Mouse (Mus musculus) midbrain, embryonic 16.5 days (tissue): ENCODE data around the gene Akr1b7. TPM values are rescaled to one million over a fixed set of nuclear protein-coding genes. Genes with fewer than 3 reads are reported as not detected.
A peak's percentile ranks its signal among the peaks of the same experiment; 100 is the strongest.

Experiments used
- ATAC-seq: fragments of 200-750 bp; cut with Nextera tagmentation; 2 replicates; pipeline ENCODE4 v1.8.0; 2017; ENCODE audit warnings: moderate TSS enrichment
- H3K27ac ChIP-seq: fragments of 300-500 bp; sonication (generic); 2 replicates; pipeline ENCODE4 v1.5.1; 2014; ENCODE audit warnings: mild to moderate bottlenecking, low read length, mixed read lengths
- H3K27me3 ChIP-seq: fragments of 300-500 bp; sonication (generic); 2 replicates; pipeline ENCODE4 v1.6.1; 2014; ENCODE audit warnings: low read depth, low read length, mixed read lengths; ENCODE audit not compliant: control insufficient read depth, insufficient read depth
- H3K36me3 ChIP-seq: fragments of 300-500 bp; sonication (generic); 2 replicates; pipeline ENCODE4 v1.6.1; 2014; ENCODE audit warnings: mild to moderate bottlenecking, low read length, moderate library complexity, mixed read lengths; ENCODE audit not compliant: control insufficient read depth, insufficient read depth
- H3K4me1 ChIP-seq: fragments of 300-500 bp; sonication (generic); 2 replicates; pipeline ENCODE4 v1.6.1; 2014; ENCODE audit warnings: mild to moderate bottlenecking, low read length, mixed read lengths; ENCODE audit not compliant: control insufficient read depth, insufficient read depth
- H3K4me2 ChIP-seq: fragments of 300-500 bp; sonication (generic); 2 replicates; pipeline ENCODE4 v1.6.1; 2014; ENCODE audit warnings: mild to moderate bottlenecking, low read length, mixed read lengths
- H3K4me3 ChIP-seq: fragments of 300-500 bp; sonication (generic); 2 replicates; pipeline ENCODE4 v1.5.1; 2014; ENCODE audit warnings: low read depth, mild to moderate bottlenecking, low read length, moderate library complexity, mixed read lengths
- H3K9ac ChIP-seq: fragments of 300-500 bp; sonication (generic); 2 replicates; pipeline ENCODE4 v1.6.1; 2014; ENCODE audit warnings: low read depth, low read length, mixed read lengths
- H3K9me3 ChIP-seq: fragments of 300-500 bp; sonication (generic); replicated peaks from 2 replicates; pipeline ENCODE4 v1.6.1; 2014; ENCODE audit warnings: mild to moderate bottlenecking, low read length, mixed read lengths; ENCODE audit not compliant: control insufficient read depth, poor library complexity, severe bottlenecking
- WGBS: fragments of 180-500 bp; shearing (Covaris S2); extraction: QIAGEN DNeasy Blood & Tissue Kit; methylation state at CpG from one replicate; pipeline ENCODE4 v1.1.7; 2014; 5-methylcytosine and 5-hydroxymethylcytosine counted together
- polyA plus RNA-seq: library from polyadenylated mRNA; unstranded; fragments of >200 nt; fragmentation: Nextera tagmentation; extraction: Ambion mirVana; gene quantifications from 2 replicates; pipeline ENCODE4 v1.2.1, GENCODE M21; 2015

The Akr1b7 gene
- polyA plus RNA-seq, 1 experiment from 2014 or later, result not detected

- Histone ChIP-seq H3K27me3 (no peaks in the 10 kb centered on the region), H3K4me3 (peak within 1 kb of the TSS; percentile 42), H3K4me1 (peaks cover 7% of the 10 kb centered on the region), H3K9me3 (no peaks in the 10 kb centered on the region), H3K4me2 (peak within 1 kb of the TSS; percentile 70), H3K9ac (peak within 1 kb of the TSS; percentile 55), H3K36me3 (no peaks in the 10 kb centered on the region), H3K27ac (peak within 1 kb of the TSS; percentile 11; the same call in 1 of the 2 replicates)
- whole genome bisulfite sequencing, result under 1% methylated on average over 17 of the region's 17 CpGs
- ATAC-seq, result peak; percentile 77
Measured at GRCm38 (mm10) chr6:34384110-34384661, 27.9 kb upstream of the Akr1b7 start, which contains the start of gene Akr1b10. TSS of gene Akr1b10 (plus strand) at chr6:34384218.

DNA sequence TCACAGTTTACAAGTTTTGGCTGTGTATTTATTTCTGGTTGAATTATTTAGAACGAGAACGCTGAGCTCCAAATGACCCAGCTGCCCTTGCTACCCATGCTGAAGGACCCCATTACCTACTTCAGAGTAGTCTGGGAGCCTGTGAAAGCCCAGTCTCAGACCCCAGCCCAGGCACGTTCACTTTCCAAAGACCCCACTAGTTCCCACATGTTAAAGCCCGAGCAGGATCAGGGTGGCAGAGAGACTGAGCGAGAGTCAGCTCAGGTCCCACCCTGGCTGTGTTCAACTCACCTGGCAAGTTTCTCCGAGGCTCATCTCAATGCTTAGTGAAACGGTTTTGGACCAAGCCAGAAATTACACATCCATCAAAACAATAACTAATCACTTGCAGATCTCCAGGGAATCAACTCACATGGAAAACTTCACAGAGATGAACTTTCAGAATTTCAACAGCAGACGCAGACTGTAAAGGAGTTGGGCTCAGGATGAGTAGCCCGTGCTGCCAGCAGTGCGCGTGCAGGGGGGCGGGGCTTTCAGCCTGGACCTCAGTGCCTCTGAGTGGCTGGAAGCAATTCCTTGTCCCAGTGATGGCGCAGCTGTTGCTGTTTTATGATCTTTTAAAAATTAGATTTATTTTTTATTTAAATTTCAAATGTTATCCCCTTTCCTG, 27.3 kb upstream of the Akr1b7 start:
- Histone ChIP-seq H3K9me3 (no peaks in the 10 kb centered on the region), H3K4me2 (peak overlapping the region; percentile 70), H3K27ac (no peak overlapping the region), H3K9ac (no peak overlapping the region; the same call in 1 of the 2 replicates), H3K36me3 (no peaks in the 10 kb centered on the region), H3K4me1 (peaks cover 7% of the 10 kb centered on the region), H3K27me3 (no peaks in the 10 kb centered on the region), H3K4me3 (peak overlapping the region; percentile 42)
- 5% methylated on average over 13 of the region's 13 CpGs for WGBS
- no peak for ATAC-seq

- H3K4me1 ChIP-seq, result peaks cover 7% of the 10 kb centered on the region
- H3K4me2 ChIP-seq, result no peak overlapping the region
- no peak overlapping the region for H3K9ac ChIP-seq
- H3K36me3 ChIP-seq, result peaks cover 7% of the 10 kb centered on the region
- 88% methylated on average over 4 of the region's 4 CpGs for WGBS
- no peaks in the 10 kb centered on the region for H3K27me3 ChIP-seq
- no peak overlapping the region for H3K4me3 ChIP-seq
- no peak overlapping the region for H3K27ac ChIP-seq
- ATAC-seq, result no peak
- peaks cover 10% of the 10 kb centered on the region for H3K9me3 ChIP-seq
Measured at GRCm38 (mm10) chr6:34388420-34389156, 23.5 kb upstream of the Akr1b7 start.

GRCm38 (mm10) chr6:34395897-34396296, 16.2 kb upstream of the Akr1b7 start:
- H3K4me3 ChIP-seq, result no peak overlapping the region
- H3K27me3 ChIP-seq, result no peaks in the 10 kb centered on the region
- H3K9ac ChIP-seq, result no peak overlapping the region
- no peak for ATAC-seq
- peaks cover 2% of the 10 kb centered on the region for H3K36me3 ChIP-seq
- H3K27ac ChIP-seq, result no peak overlapping the region
- H3K9me3 ChIP-seq, result peaks cover 6% of the 10 kb centered on the region
- H3K4me1 ChIP-seq, result no peaks in the 10 kb centered on the region
- 85% methylated on average over 5 of the region's 5 CpGs for WGBS
- H3K4me2 ChIP-seq, result no peak overlapping the region

DNA sequence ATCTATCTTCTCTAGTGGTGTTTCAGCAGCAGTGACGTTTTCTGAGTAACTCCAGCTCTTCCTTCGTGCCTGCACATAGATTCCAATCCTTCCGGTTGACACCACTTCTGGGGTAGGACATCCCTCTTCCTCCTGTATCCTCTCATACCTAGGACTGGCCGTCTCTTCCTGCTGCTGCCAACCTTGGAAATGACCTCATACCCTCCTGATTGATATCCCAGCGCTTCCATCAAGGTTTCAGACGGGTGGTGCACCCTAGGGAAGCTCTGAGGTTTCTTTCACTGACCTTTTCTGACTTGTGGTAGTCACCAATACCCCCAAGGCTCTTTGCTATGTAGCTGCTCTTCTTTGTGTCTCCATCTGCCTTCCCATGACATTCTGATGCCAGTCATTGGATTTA, 13.7 kb upstream of the Akr1b7 start:
- ATAC-seq, result no peak
- 89% methylated on average over 6 of the region's 6 CpGs for WGBS

GRCm38 (mm10) chr6:34399606-34400220, 12.4 kb upstream of the Akr1b7 start:
- no peaks in the 10 kb centered on the region for H3K4me1 ChIP-seq
- no peak for ATAC-seq
- no peak overlapping the region for H3K27ac ChIP-seq
- H3K9me3 ChIP-seq, result no peaks in the 10 kb centered on the region
- no peak overlapping the region for H3K4me2 ChIP-seq
- H3K9ac ChIP-seq, result no peak overlapping the region
- H3K27me3 ChIP-seq, result no peaks in the 10 kb centered on the region
- 86% methylated on average over 13 of the region's 13 CpGs for WGBS
- no peaks in the 10 kb centered on the region for H3K36me3 ChIP-seq
- H3K4me3 ChIP-seq, result no peak overlapping the region

More for the DNA sequence above, 13.7 kb upstream of the Akr1b7 start:
- Histone ChIP-seq H3K27me3 (no peaks in the 10 kb centered on the region), H3K4me1 (no peaks in the 10 kb centered on the region), H3K9me3 (no peaks in the 10 kb centered on the region), H3K36me3 (no peaks in the 10 kb centered on the region), H3K4me3 (no peak overlapping the region), H3K4me2 (no peak overlapping the region), H3K9ac (no peak overlapping the region), H3K27ac (no peak overlapping the region)

DNA sequence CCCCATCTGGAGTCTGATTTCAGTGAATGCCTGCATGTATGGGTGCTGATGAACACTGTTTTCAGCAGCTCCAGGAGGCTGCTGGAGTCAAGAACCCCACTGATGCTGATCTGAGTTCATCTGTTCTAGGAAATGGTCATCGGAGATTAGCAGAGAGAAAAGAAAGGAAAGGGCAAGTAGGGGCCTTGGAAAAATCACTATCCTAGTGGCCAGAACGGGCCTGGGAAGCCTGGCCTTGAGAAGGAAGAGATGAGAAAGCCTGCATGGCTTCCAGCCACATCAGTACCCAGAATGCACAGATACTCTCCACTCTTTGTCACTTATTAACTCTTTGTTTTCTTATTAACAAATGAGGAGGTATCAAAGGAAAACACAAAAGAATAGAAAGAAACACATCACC, 11.4 kb upstream of the Akr1b7 start:
- Histone ChIP-seq H3K4me1 (no peaks in the 10 kb centered on the region), H3K27ac (no peak overlapping the region), H3K36me3 (no peaks in the 10 kb centered on the region), H3K4me3 (no peak overlapping the region), H3K4me2 (no peak overlapping the region), H3K27me3 (no peaks in the 10 kb centered on the region), H3K9me3 (no peaks in the 10 kb centered on the region), H3K9ac (no peak overlapping the region)
- WGBS, result 85% methylated on average over 2 of the region's 2 CpGs
- ATAC-seq, result no peak

DNA sequence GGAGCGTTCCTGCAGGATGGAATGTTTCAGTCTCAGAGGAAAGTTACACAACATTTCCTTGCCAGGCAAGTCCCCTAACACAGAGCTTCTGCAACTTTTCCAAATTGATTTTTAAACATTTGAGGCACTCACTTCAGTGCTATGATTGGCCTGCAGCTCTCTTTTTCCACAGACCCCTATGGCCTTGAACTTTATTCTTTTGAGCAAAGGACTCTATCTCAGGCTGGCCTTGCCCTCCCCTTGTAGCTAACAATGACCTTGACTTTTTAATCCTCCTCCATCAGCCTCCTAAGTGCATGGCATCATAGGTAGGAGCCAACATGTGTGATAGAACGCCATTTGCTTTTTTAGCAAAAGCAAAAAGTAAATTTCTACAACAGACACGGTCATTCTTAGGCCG, 5.4 kb upstream of the Akr1b7 start:
- Histone ChIP-seq H3K9ac (no peak overlapping the region), H3K36me3 (no peaks in the 10 kb centered on the region), H3K27ac (no peak overlapping the region), H3K4me3 (no peak overlapping the region), H3K9me3 (no peaks in the 10 kb centered on the region), H3K4me2 (no peak overlapping the region), H3K27me3 (no peaks in the 10 kb centered on the region), H3K4me1 (no peaks in the 10 kb centered on the region)
- ATAC-seq, result no peak
- 93% methylated on average over 4 of the region's 4 CpGs for WGBS
